Comparison of ENCODE assay signal across 21 mouse cellular contexts in the genomic region with DNA sequence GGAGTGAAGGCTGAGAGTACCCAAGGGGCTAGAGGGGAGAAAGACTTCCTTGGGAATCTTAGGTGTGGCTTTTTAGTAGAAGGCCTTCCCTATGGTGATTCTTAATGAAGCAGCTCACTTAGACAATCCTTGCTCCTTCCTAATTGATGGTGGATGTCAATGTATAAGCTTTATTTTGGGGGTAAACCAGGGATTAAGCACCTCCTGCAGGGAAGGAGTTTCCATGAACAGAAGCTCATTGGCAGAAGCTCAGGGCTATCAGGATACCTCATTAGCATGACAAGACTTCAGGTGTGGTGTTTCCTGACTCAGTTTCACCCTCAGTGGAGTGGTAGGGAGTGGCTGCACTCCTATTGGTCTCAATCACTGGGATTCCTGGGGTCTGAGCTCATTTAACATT.
A peak's percentile ranks its signal among the peaks of the same experiment; 100 is the strongest.
DNase-seq lines count a peak whose midpoint lies in the region; ATAC-seq and TF ChIP-seq lines count a peak whose summit lies in the region.
"Had no signal": no experiment of that assay in that cellular context is flagged by ENCODE, and none has a peak within 500 bp of the region (broad histone marks: within the 10 kb centered on the region; RNA-seq: fewer than 3 reads in every experiment).

No protein-coding gene starts in this region.

- DNase-seq in ES-CJ7 (ENCODE audit: low read depth, low spot score) (peak; percentile 75), R1 (ENCODE audit: low read depth, low spot score) (peak; percentile 92)
- no peak for DNase-seq in stomach, postnatal 0 days (ENCODE audit: low spot score)
- DNase-seq in frontal cortex, adult 2 months (ENCODE audit: extremely low spot score in 1 of 2, low spot score in 1 of 2) = no peak
- DNase-seq in spleen, adult 18-20 months = no peak
- DNase-seq: adrenal gland, adult 8-10 months; adrenal gland, postnatal 14 days; adrenal gland, postnatal 36 days; cerebellum, adult 11-12 months; cerebellum, adult 2 months; cerebellum, adult 9-10 months; cerebellum, postnatal 10 days; cerebellum, postnatal 25 days; forebrain, postnatal 0 days had no signal

- H3K27ac ChIP-seq in stomach, postnatal 0 days (replicated peaks) = no peak overlapping the region
- H3K27ac ChIP-seq: embryonic facial prominence, embryonic 10.5 days; embryonic facial prominence, embryonic 12.5 days; forebrain, embryonic 13.5 days; forebrain, embryonic 15.5 days had no signal

- no peak for TF ChIP-seq CTCF in stomach, postnatal 0 days (IDR thresholded peaks at IDR 0.05; ENCODE audit: low read depth)

- H3K4me1 ChIP-seq in stomach, postnatal 0 days (replicated peaks; ENCODE audit: control insufficient read depth, insufficient read depth) = no peaks in the 10 kb centered on the region
- H3K4me1 ChIP-seq: embryonic facial prominence, embryonic 10.5 days; embryonic facial prominence, embryonic 12.5 days; forebrain, embryonic 13.5 days; forebrain, embryonic 15.5 days had no signal

- H3K4me2 ChIP-seq in stomach, postnatal 0 days (replicated peaks; ENCODE audit: low read depth) = no peak overlapping the region
- H3K4me2 ChIP-seq: embryonic facial prominence, embryonic 12.5 days; forebrain, embryonic 13.5 days; forebrain, embryonic 15.5 days had no signal

- no peak overlapping the region for H3K9ac ChIP-seq in stomach, postnatal 0 days (ENCODE audit: low read length)
- H3K9ac ChIP-seq: embryonic facial prominence, embryonic 12.5 days; forebrain, embryonic 13.5 days; forebrain, embryonic 15.5 days; forebrain, postnatal 0 days had no signal

- ATAC-seq in stomach, postnatal 0 days (ENCODE audit: low FRiP score, low TSS enrichment) = no peak
- ATAC-seq: activated CD4-positive, CD25-positive, alpha-beta regulatory T cell, adult 4 months; forebrain, embryonic 13.5 days; forebrain, embryonic 15.5 days; forebrain, postnatal 0 days; Patski had no signal

- H3K4me3 ChIP-seq in stomach, postnatal 0 days (ENCODE audit: low read depth, low read length) = no peak overlapping the region
- H3K4me3 ChIP-seq: embryonic facial prominence, embryonic 10.5 days; embryonic facial prominence, embryonic 12.5 days; forebrain, embryonic 13.5 days; forebrain, embryonic 15.5 days had no signal

- H3K36me3 ChIP-seq in stomach, postnatal 0 days (ENCODE audit: control insufficient read depth, insufficient read depth, low read length) = no peaks in the 10 kb centered on the region
- H3K36me3 ChIP-seq: embryonic facial prominence, embryonic 10.5 days; embryonic facial prominence, embryonic 12.5 days; forebrain, embryonic 15.5 days; G1E had no signal

- TF ChIP-seq EP300 in stomach, postnatal 0 days (optimal IDR thresholded peaks at IDR 0.05) = no peak

- H3K9me3 ChIP-seq in stomach, postnatal 0 days (ENCODE audit: control insufficient read depth, low read length) = no peaks in the 10 kb centered on the region
- H3K9me3 ChIP-seq: embryonic facial prominence, embryonic 10.5 days; embryonic facial prominence, embryonic 12.5 days; forebrain, embryonic 13.5 days; forebrain, embryonic 15.5 days; G1E had no signal

- H3K27me3 ChIP-seq in stomach, postnatal 0 days (ENCODE audit: control insufficient read depth, insufficient read depth, low read length) = no peaks in the 10 kb centered on the region
- H3K27me3 ChIP-seq: embryonic facial prominence, embryonic 12.5 days; forebrain, embryonic 13.5 days; forebrain, embryonic 15.5 days had no signal

Comparison
In these comparisons a context has a peak if more than half of its experiments do, and no peak if none do; other contexts are left out.
1. DNase-seq: peak in ES-CJ7 (single experiment) and R1 (single experiment); none in stomach, postnatal 0 days (single experiment), frontal cortex, adult 2 months (0 of 2) and spleen, adult 18-20 months (0 of 2).